Mouse (Mus musculus): ENCODE results near the gene Aloxe3. TPM values are rescaled to one million over a fixed set of nuclear protein-coding genes. Genes with fewer than 3 reads are reported as not detected.

Gene Aloxe3
- 8.5 and 10.1 TPM in 2 replicates for polyA plus RNA-seq (2015; fragmentation: Nextera tagmentation; extraction: Ambion mirVana)

DNA sequence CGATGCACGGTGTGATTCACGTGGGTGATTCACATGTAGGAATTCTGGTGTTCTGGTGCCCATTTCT, at the start of gene Aloxe3:
Gene Aloxe3, plus strand, starts transcription at position 45 of the 67 bp plus-strand sequence.

DNA sequence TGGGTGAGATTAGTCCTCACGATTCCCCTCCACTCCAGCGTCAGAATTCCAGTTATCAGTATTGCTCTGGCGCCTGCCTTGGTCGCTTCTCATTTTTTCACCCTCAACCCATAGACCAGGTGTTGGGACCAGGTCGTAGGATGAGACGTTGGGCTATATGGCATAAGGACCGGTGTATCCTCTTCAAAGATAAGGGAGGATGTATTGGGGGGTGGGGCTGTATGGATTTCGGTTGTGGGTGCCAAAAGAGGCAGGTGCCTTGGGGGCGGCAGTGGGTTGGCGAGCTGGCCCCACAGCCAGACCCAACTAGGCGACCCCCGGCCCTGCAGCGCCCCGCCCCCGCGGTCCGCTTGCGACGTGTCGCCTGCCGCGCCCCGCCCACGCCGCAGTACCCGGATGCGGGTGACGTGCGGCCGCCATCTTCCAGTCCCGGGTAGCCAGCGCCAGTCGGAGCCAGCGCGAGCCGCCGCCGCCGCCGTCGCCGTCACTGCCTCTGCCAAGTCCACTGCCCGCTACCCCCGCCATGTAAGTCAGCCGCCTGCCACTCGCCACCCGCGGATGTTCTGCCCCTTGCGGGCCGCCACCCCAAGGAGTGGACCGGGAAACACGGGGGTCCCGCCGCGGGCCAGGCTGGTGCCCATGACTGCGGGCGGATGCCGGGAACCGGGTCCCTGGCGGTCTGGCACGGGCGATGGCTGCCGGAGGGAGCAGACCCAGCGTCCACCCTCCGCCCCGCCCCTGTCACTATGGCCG, 37.4 kb upstream of the Aloxe3 start, which contains the start of gene Vamp2:
Gene Vamp2, plus strand, starts transcription at position 388 of the 753 bp plus-strand sequence.

DNA sequence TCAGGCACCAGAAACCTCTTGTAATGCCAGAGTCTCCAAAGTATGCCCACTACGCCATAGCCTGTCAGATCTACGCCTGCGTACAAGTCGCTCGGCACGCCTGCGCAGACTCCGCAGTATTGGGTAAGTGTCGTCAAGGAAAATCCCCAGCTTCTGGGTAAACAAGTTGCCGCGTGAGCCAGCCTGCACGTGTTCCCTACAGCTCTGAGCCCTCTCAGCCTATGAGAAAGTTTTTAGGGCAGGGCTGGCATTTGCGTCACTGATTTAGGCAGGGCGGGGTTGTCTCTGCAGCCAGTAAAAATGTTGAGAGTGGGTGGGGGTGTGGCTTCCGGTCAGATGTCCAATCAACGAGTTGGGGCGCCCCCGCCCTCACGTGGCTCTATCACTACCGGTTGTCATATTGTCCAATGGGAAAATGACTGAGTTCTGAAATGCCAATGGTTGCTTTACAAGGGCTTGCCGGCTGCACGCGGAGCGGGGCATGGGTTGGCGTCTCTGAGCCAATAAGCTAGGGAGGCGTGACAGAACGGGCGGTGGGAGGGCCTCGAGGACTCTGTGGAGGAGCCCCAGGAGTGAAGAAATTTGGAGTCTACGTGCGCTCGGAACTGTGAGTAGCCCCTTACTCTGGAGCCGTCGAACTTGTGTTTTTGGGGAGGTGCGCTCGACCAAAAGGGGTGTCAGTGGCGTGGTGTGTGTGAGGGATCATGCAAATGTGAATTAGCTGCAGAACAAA, 30.8 kb upstream of the Aloxe3 start, which contains the start of gene Per1:
Gene Per1, plus strand, starts transcription at position 521 of the 733 bp plus-strand sequence.

DNA sequence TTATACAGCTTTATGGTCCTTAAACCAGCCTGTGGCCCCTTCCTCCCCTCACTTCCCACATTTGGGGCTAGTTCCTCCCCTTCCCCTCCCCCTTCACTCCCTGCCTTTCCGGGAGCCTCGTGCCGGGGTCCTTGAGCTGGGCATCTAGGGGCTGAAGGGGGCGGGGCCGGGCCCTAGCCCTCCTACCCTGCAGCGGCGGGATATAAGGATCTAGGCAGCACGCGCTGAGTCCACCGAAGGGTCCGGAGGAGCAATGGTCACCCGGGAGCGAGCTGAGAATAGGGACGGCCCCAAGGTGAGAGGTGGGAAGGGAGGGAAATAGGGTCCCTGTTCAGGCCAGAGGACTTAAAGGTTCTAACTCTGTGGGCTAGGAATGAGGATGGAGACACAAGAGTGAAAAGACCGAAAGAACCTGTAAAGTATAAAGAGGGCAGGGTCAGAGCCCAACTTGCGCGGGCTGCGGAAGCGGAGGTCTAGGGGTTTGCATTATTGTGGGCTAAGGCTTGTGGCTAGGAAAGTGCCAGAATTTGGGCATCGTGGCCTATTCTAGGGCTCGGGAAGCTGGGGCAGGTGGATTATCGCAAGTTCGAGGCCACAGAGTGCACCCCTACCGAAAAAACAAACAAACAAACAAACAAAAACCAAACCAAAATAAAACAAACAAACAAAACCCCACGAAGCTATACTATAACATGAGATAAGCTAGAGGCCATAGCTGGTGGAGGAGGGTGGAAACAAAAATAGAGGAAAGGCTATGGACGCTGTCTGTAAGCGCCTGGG, 5.3 kb upstream of the Aloxe3 start, which contains the start of gene Hes7:
Gene Hes7, plus strand, starts transcription at position 184 of the 780 bp plus-strand sequence.

DNA sequence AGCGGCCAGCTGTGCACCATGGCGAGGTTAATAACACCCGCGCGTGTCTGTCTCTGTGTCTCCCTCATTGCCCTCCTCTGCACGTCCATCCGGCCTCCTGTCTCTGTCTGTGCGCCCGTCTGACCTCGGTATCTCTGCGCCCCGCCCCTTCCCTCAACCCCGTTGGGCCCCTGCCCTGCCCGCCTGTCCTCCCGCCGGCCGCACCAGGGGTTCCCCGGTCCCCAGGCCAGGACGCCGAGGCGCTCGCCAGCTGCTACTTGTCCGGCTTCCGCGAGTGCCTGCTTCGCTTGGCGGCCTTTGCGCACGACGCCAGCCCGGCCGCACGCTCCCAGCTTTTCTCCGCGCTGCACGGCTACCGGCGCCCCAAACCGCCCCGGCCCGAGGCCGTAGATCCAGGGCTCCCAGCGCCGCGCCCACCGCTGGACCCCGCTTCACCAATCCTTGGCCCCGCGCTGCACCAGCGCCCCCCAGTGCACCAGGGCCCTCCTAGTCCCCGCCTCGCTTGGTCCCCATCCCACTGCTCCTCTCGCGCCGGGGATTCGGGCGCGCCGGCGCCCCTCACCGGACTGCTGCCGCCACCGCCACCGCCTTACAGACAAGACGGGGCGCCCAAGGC, 3.3 kb upstream of the Aloxe3 start, which contains the start of gene 9130213A22Rik:
Gene 9130213A22Rik, minus strand, starts transcription at position 254 of the 616 bp plus-strand sequence.

DNA sequence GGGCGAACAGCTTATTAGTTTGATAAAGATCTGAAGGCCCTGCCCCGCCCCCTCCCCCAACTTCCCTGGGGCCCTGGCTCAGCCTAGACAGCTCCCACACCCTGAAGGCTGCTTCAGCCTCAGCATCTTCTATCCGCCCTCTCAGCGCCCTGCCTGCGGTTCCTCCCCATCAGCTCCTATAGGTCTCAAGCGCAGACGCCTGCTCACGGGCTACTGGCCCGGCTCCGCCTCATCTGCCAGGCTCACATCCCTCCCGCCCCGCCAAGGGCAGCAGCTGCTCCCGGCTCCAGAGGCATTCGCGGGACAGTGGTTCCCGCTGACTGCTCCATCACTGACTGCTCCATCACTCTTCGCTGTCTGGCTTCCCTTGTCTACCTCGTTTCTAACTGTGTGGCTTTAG, 31.1 kb downstream of the Aloxe3 start, which contains the start of gene Alox12b:
Gene Alox12b, plus strand, starts transcription at position 190 of the 400 bp plus-strand sequence.

DNA sequence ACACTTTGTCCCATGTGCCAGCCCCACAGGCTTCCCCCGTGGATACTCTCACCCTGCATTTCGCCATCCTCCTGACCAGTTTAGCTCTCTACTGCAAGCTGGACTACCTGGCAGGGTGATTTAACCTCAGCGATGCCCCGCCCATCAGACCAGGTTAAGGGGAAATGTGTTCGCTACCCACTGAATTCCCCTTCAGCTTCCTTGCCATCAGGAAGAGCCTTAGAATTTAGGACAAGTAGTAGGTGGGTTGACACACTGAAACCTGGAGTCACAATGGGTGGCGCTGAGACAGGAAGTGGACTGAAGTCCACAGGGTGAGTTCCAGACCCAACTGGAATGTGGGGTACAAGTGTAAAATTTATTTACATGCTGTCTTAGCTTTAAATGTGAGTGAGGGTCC, 72.0 kb downstream of the Aloxe3 start, which contains the start of gene Alox8:
Gene Alox8, minus strand, starts transcription at position 101 of the 400 bp plus-strand sequence.

Other genes with a start within 250 kb of the Aloxe3 start
- not detected in 2 replicates for gene Rnf222, start 237.3 kb upstream of the Aloxe3 start, polyA plus RNA-seq (2015; fragmentation: Nextera tagmentation; extraction: Ambion mirVana)
- 870 and 884 TPM in 2 replicates for gene Rpl26, start 224.3 kb upstream of the Aloxe3 start, polyA plus RNA-seq (2015; fragmentation: Nextera tagmentation; extraction: Ambion mirVana)
- not detected in 2 replicates for gene Odf4, start 198.8 kb upstream of the Aloxe3 start, polyA plus RNA-seq (2015; fragmentation: Nextera tagmentation; extraction: Ambion mirVana)
- gene Arhgef15, start 168.4 kb upstream of the Aloxe3 start, polyA plus RNA-seq (2015; fragmentation: Nextera tagmentation; extraction: Ambion mirVana): 2.3 and 2.5 TPM in 2 replicates
- 5.3 and 7.2 TPM in 2 replicates for gene Slc25a35, start 157.8 kb upstream of the Aloxe3 start, polyA plus RNA-seq (2015; fragmentation: Nextera tagmentation; extraction: Ambion mirVana)
- gene Rangrf, start 150.7 kb upstream of the Aloxe3 start, polyA plus RNA-seq (2015; fragmentation: Nextera tagmentation; extraction: Ambion mirVana): 31.2 and 32.5 TPM in 2 replicates
- 9.6 and 10.6 TPM in 2 replicates for gene Pfas, start 117.4 kb upstream of the Aloxe3 start, polyA plus RNA-seq (2015; fragmentation: Nextera tagmentation; extraction: Ambion mirVana)
- 16.5 and 21.5 TPM in 2 replicates for gene Ctc1, start 110.0 kb upstream of the Aloxe3 start, polyA plus RNA-seq (2015; fragmentation: Nextera tagmentation; extraction: Ambion mirVana)
- gene Aurkb, start 80.2 kb upstream of the Aloxe3 start, polyA plus RNA-seq (2015; fragmentation: Nextera tagmentation; extraction: Ambion mirVana): 20.7 and 30.7 TPM in 2 replicates
- gene Borcs6, start 66.2 kb upstream of the Aloxe3 start, polyA plus RNA-seq (2015; fragmentation: Nextera tagmentation; extraction: Ambion mirVana): 11.9 and 12.3 TPM in 2 replicates
- gene Tmem107, start 55.1 kb upstream of the Aloxe3 start, polyA plus RNA-seq (2015; fragmentation: Nextera tagmentation; extraction: Ambion mirVana): 33.3 and 39.1 TPM in 2 replicates
- 48.6 and 55.5 TPM in 2 replicates for gene Vamp2, start 37.4 kb upstream of the Aloxe3 start, polyA plus RNA-seq (2015; fragmentation: Nextera tagmentation; extraction: Ambion mirVana)
- 14.4 and 17.4 TPM in 2 replicates for gene Per1, start 30.7 kb upstream of the Aloxe3 start, polyA plus RNA-seq (2015; fragmentation: Nextera tagmentation; extraction: Ambion mirVana)
- 0.11 and 0.26 TPM in 2 replicates for gene Hes7, start 5.5 kb upstream of the Aloxe3 start, polyA plus RNA-seq (2015; fragmentation: Nextera tagmentation; extraction: Ambion mirVana)
- 0.45 and 0.59 TPM in 2 replicates for gene 9130213A22Rik, start 3.3 kb upstream of the Aloxe3 start, polyA plus RNA-seq (2015; fragmentation: Nextera tagmentation; extraction: Ambion mirVana)
- 0.05 and 0.11 TPM in 2 replicates for gene Alox12b, start 31.1 kb downstream of the Aloxe3 start, polyA plus RNA-seq (2015; fragmentation: Nextera tagmentation; extraction: Ambion mirVana)
- gene Alox8, start 71.9 kb downstream of the Aloxe3 start, polyA plus RNA-seq (2015; fragmentation: Nextera tagmentation; extraction: Ambion mirVana): not detected in 2 replicates
- gene Gucy2e, start 111.1 kb downstream of the Aloxe3 start, polyA plus RNA-seq (2015; fragmentation: Nextera tagmentation; extraction: Ambion mirVana): 0.05 TPM in 2 replicates
- 5.5 and 7.2 TPM in 2 replicates for gene Cntrob, start 197.9 kb downstream of the Aloxe3 start, polyA plus RNA-seq (2015; fragmentation: Nextera tagmentation; extraction: Ambion mirVana)
- 114 and 128 TPM in 2 replicates for gene Trappc1, start 198.1 kb downstream of the Aloxe3 start, polyA plus RNA-seq (2015; fragmentation: Nextera tagmentation; extraction: Ambion mirVana)
- 0.68 and 0.81 TPM in 2 replicates for gene Kcnab3, start 200.4 kb downstream of the Aloxe3 start, polyA plus RNA-seq (2015; fragmentation: Nextera tagmentation; extraction: Ambion mirVana)
- gene Rnf227, start 214.6 kb downstream of the Aloxe3 start, polyA plus RNA-seq (2015; fragmentation: Nextera tagmentation; extraction: Ambion mirVana): 5.8 and 6.4 TPM in 2 replicates
- gene Chd3, start 243.5 kb downstream of the Aloxe3 start, polyA plus RNA-seq (2015; fragmentation: Nextera tagmentation; extraction: Ambion mirVana): 31.5 and 32.5 TPM in 2 replicates